Mouse (Mus musculus) heart, postnatal 4 days (tissue): ENCODE measurements at regions not wholly inside any gene's neighbourhood (a gene's known extent, or its start where the extent isn't known, plus 50 kb on each side); places are given as distances from the start of the nearest gene placed in this dataset.
"Not testable (repeated sequence)": the region's sequence is repeated elsewhere in the genome, so short reads cannot be mapped to it uniquely, and the experiment has no call there.

Experiments
- DNase-seq: peaks from one replicate; pipeline ENCODE4 v3.0.0; 2021

GRCm38 (mm10) chr9:85920745-85921614 lies 78.8 kb downstream of the Tpbg start:
- DNase-seq = no peak

- DNase-seq = no peak
Measured at GRCm38 (mm10) chr9:85925259-85925658, 83.1 kb downstream of the Tpbg start.

GRCm38 (mm10) chr9:85932209-85932608 lies 90.0 kb downstream of the Tpbg start:
- DNase-seq = no peak

- not testable (repeated sequence) for DNase-seq
Measured at GRCm38 (mm10) chr9:85943066-85943684, 101.0 kb downstream of the Tpbg start.

GRCm38 (mm10) chr9:85948495-85949137 lies 106.4 kb downstream of the Tpbg start:
- no peak for DNase-seq

GRCm38 (mm10) chr9:85951777-85952176 lies 109.6 kb downstream of the Tpbg start:
- DNase-seq = no peak

GRCm38 (mm10) chr9:85970076-85970475 lies 127.9 kb downstream of the Tpbg start:
- no peak for DNase-seq

- DNase-seq = no peak
Measured at GRCm38 (mm10) chr9:85981428-85981827, 139.2 kb downstream of the Tpbg start.

GRCm38 (mm10) chr9:85983516-85983915 lies 141.3 kb downstream of the Tpbg start:
- DNase-seq = not testable (repeated sequence)

- DNase-seq = no peak
Measured at GRCm38 (mm10) chr9:85985671-85986070, 143.5 kb downstream of the Tpbg start.

- DNase-seq = no peak
Measured at GRCm38 (mm10) chr9:85986142-85986541, 144.0 kb downstream of the Tpbg start.

GRCm38 (mm10) chr9:86002996-86003395 lies 160.8 kb downstream of the Tpbg start:
- DNase-seq = no peak

GRCm38 (mm10) chr9:86011661-86012060 lies 169.5 kb downstream of the Tpbg start:
- DNase-seq = no peak

GRCm38 (mm10) chr9:86015841-86016240 lies 173.7 kb downstream of the Tpbg start:
- no peak for DNase-seq

GRCm38 (mm10) chr9:86020133-86020532 lies 178.0 kb downstream of the Tpbg start:
- DNase-seq = no peak

- DNase-seq = no peak
Measured at GRCm38 (mm10) chr9:86020765-86021164, 178.6 kb downstream of the Tpbg start.

- no peak for DNase-seq
Measured at GRCm38 (mm10) chr9:86030738-86031137, 188.6 kb downstream of the Tpbg start.

GRCm38 (mm10) chr9:86044098-86044497 lies 201.9 kb downstream of the Tpbg start:
- no peak for DNase-seq

- no peak for DNase-seq
Measured at GRCm38 (mm10) chr9:86058116-86058515, 215.9 kb downstream of the Tpbg start.

GRCm38 (mm10) chr9:86060049-86060448 lies 217.9 kb downstream of the Tpbg start:
- no peak for DNase-seq

GRCm38 (mm10) chr9:86061230-86061629 lies 219.1 kb downstream of the Tpbg start:
- DNase-seq = no peak

GRCm38 (mm10) chr9:86079275-86079674 lies 237.1 kb downstream of the Tpbg start:
- DNase-seq = no peak

GRCm38 (mm10) chr9:86081873-86082272 lies 239.7 kb downstream of the Tpbg start:
- no peak for DNase-seq
